In genomic region chr8:72177346-72177925, GRCm38 (mm10) we compare ENCODE assay signal across 8 mouse cellular contexts. TPM values are rescaled to one million over a fixed set of nuclear protein-coding genes. Genes with fewer than 3 reads are reported as not detected.
A peak's percentile ranks its signal among the peaks of the same experiment; 100 is the strongest.
DNase-seq lines count a peak whose midpoint lies in the region; ATAC-seq and TF ChIP-seq lines count a peak whose summit lies in the region.

No protein-coding gene starts in this region.

- ATAC-seq in limb, embryonic 14.5 days (ENCODE audit: low FRiP score, low read depth): no peak; the same call in none of the 2 replicates

- DNase-seq in CD4-positive helper T cell, adult 2 months (ENCODE audit: low read depth, low spot score): peak; percentile 71
- peak; percentile 85 for DNase-seq in adrenal gland, postnatal 14 days
- peak; percentile 67 for DNase-seq in embryo, embryonic 9.5 days (ENCODE audit: extremely low spot score)
- peak; percentile 80 to 92 for DNase-seq in heart, adult 18-20 months
- peak; percentile 34 to 64 for DNase-seq in kidney, adult 8-10 months
- peak; percentile 73 for DNase-seq in limb, embryonic 14.5 days (ENCODE audit: low spot score)
- peak; percentile 22 to 53 for DNase-seq in monocyte, adult 2 months (ENCODE audit: low read depth in 1 of 2, low spot score in 2 of 2)
- DNase-seq in spleen, postnatal 14 days (ENCODE audit: low spot score in 2 of 2): peak; percentile 43 to 67

- H3K4me1 ChIP-seq in limb, embryonic 14.5 days (ENCODE audit: control insufficient read depth, insufficient read depth, low read length): no peaks in the 10 kb centered on the region

- 65% methylated on average over 5 of the region's 5 CpGs for WGBS in limb, embryonic 14.5 days

- no peaks in the 10 kb centered on the region for H3K27me3 ChIP-seq in limb, embryonic 14.5 days (ENCODE audit: control insufficient read depth, insufficient read depth, low read length)

- peaks cover 85% of the 10 kb centered on the region for H3K36me3 ChIP-seq in limb, embryonic 14.5 days (ENCODE audit: control insufficient read depth, insufficient read depth, low read length)

- TF ChIP-seq POLR2A in limb, embryonic 14.5 days (IDR thresholded peaks at IDR 0.05; ENCODE audit: borderline replicate concordance, extremely low read depth, insufficient read depth, insufficient read length): no peak

- H3K4me2 ChIP-seq in limb, embryonic 14.5 days (replicated peaks; ENCODE audit: low read depth, low read length, severe bottlenecking): no peak overlapping the region

- H3K9ac ChIP-seq in limb, embryonic 14.5 days (ENCODE audit: low read depth, low read length, severe bottlenecking): no peak overlapping the region

- H3K27ac ChIP-seq in limb, embryonic 14.5 days (replicated peaks; ENCODE audit: low read depth, low read length): no peak overlapping the region

- H3K9me3 ChIP-seq in limb, embryonic 14.5 days (ENCODE audit: control insufficient read depth, low read length): no peaks in the 10 kb centered on the region

- no peak overlapping the region for H3K4me3 ChIP-seq in limb, embryonic 14.5 days (replicated peaks; ENCODE audit: low read length)

RNA-seq across cellular contexts. Expression of gene Hsh2d, which starts 12.0 kb away (rescaled TPM):
- total RNA-seq in adrenal gland, postnatal 14 days (2021): 0.94 TPM in 1 of 2 replicates, not detected in the other
- total RNA-seq in heart, adult 18-20 months (2021): under 1 TPM in 1 of 2 experiments, not detected in 1; 0.51 TPM
- 0.28 and 0.37 TPM in 2 replicates for polyA plus RNA-seq in limb, embryonic 14.5 days (2012; rRNA removed)
- polyA plus RNA-seq in limb, embryonic 14.5 days (2014; fragmentation: Nextera tagmentation; extraction: Ambion mirVana): 0.10 and 0.11 TPM in 2 replicates

RNA-seq across cellular contexts. Expression of gene Rab8a, which starts 16.4 kb away (rescaled TPM):
- total RNA-seq in adrenal gland, postnatal 14 days (2021): 64.5 and 66.1 TPM in 2 replicates
- total RNA-seq in heart, adult 18-20 months (2021): 10 to 100 TPM; 20.0 to 25.1 TPM
- 85.2 and 142 TPM in 2 replicates for polyA plus RNA-seq in limb, embryonic 14.5 days (2012; rRNA removed)
- 84.4 and 89.0 TPM in 2 replicates for polyA plus RNA-seq in limb, embryonic 14.5 days (2014; fragmentation: Nextera tagmentation; extraction: Ambion mirVana)

RNA-seq across cellular contexts. Expression of gene Cib3, which starts 35.2 kb away (rescaled TPM):
- total RNA-seq in adrenal gland, postnatal 14 days (2021): not detected in 2 replicates
- 1 to 10 TPM in 1 of 2 experiments, under 1 TPM in 1; 0.62 to 1.7 TPM for total RNA-seq in heart, adult 18-20 months (2021)
- not detected in 2 replicates for polyA plus RNA-seq in limb, embryonic 14.5 days (2012; rRNA removed)
- polyA plus RNA-seq in limb, embryonic 14.5 days (2014; fragmentation: Nextera tagmentation; extraction: Ambion mirVana): not detected in 2 replicates

RNA-seq across cellular contexts. Expression of gene Gm11034, which starts 36.0 kb away (rescaled TPM):
- total RNA-seq in adrenal gland, postnatal 14 days (2021): not detected in 2 replicates
- total RNA-seq in heart, adult 18-20 months (2021): not detected
- polyA plus RNA-seq in limb, embryonic 14.5 days (2012; rRNA removed): not detected in 2 replicates
- not detected in 2 replicates for polyA plus RNA-seq in limb, embryonic 14.5 days (2014; fragmentation: Nextera tagmentation; extraction: Ambion mirVana)

RNA-seq across cellular contexts. Expression of gene Fam32a, which starts 42.1 kb away (rescaled TPM):
- 51.9 and 60.3 TPM in 2 replicates for total RNA-seq in adrenal gland, postnatal 14 days (2021)
- 10 to 100 TPM; 20.2 to 23.1 TPM for total RNA-seq in heart, adult 18-20 months (2021)
- 52.9 and 56.4 TPM in 2 replicates for polyA plus RNA-seq in limb, embryonic 14.5 days (2012; rRNA removed)
- polyA plus RNA-seq in limb, embryonic 14.5 days (2014; fragmentation: Nextera tagmentation; extraction: Ambion mirVana): 57.4 and 58.9 TPM in 2 replicates
